Mouse (Mus musculus): ENCODE results near the gene Tmc8. TPM values are rescaled to one million over a fixed set of nuclear protein-coding genes. Genes with fewer than 3 reads are reported as not detected.

Tmc8 gene
- polyA plus RNA-seq, 1 experiment: 39.5 TPM

GRCm38 (mm10) chr11:117778851-117779433 lies 2.9 kb upstream of the Tmc8 start:
- no peaks in the 10 kb centered on the region; the same call in 1 of the 2 replicates for H3K27me3 ChIP-seq (ENCODE audit: control insufficient read depth)
- peak overlapping the region; percentile 79 for H3K4me3 ChIP-seq (replicated peaks)
- no peak for TF ChIP-seq TAL1 (IDR thresholded peaks at IDR 0.05; ENCODE audit: low read length)
- no peak for TF ChIP-seq GATA1 (IDR thresholded peaks at IDR 0.05; ENCODE audit: low read length)
- peaks cover 70% of the 10 kb centered on the region for H3K36me3 ChIP-seq (ENCODE audit: control insufficient read depth)
- H3K4me1 ChIP-seq (ENCODE audit: control insufficient read depth): peaks cover 78% of the 10 kb centered on the region
- H3K9me3 ChIP-seq (ENCODE audit: control insufficient read depth, low read length): no peaks in the 10 kb centered on the region

GRCm38 (mm10) chr11:117779434-117780198 lies 2.3 kb upstream of the Tmc8 start:
- Histone ChIP-seq H3K4me1 (ENCODE audit: control insufficient read depth) (peaks cover 81% of the 10 kb centered on the region), H3K27me3 (ENCODE audit: control insufficient read depth) (no peaks in the 10 kb centered on the region; the same call in 1 of the 2 replicates), H3K9me3 (ENCODE audit: control insufficient read depth, low read length) (no peaks in the 10 kb centered on the region), H3K4me3 (replicated peaks) (peak overlapping the region; percentile 79), H3K36me3 (ENCODE audit: control insufficient read depth) (peaks cover 70% of the 10 kb centered on the region)
- TF ChIP-seq GATA1 (IDR thresholded peaks at IDR 0.05; ENCODE audit: low read length): no peak
- TF ChIP-seq TAL1 (IDR thresholded peaks at IDR 0.05; ENCODE audit: low read length): no peak

- Histone ChIP-seq H3K9me3 (ENCODE audit: control insufficient read depth, low read length) (no peaks in the 10 kb centered on the region), H3K4me1 (ENCODE audit: control insufficient read depth) (peaks cover 84% of the 10 kb centered on the region), H3K36me3 (ENCODE audit: control insufficient read depth) (peaks cover 70% of the 10 kb centered on the region), H3K4me3 (replicated peaks) (peak overlapping the region; percentile 79), H3K27me3 (ENCODE audit: control insufficient read depth) (no peaks in the 10 kb centered on the region; the same call in 1 of the 2 replicates)
- TF ChIP-seq GATA1 (IDR thresholded peaks at IDR 0.05; ENCODE audit: low read length) (no peak), TAL1 (IDR thresholded peaks at IDR 0.05; ENCODE audit: low read length) (no peak)
These were observed 1.7 kb upstream of the Tmc8 start for GRCm38 (mm10) chr11:117780199-117780515.

GRCm38 (mm10) chr11:117780582-117781111 lies 1.2 kb upstream of the Tmc8 start:
- H3K36me3 ChIP-seq (ENCODE audit: control insufficient read depth): peaks cover 70% of the 10 kb centered on the region
- no peaks in the 10 kb centered on the region; the same call in 1 of the 2 replicates for H3K27me3 ChIP-seq (ENCODE audit: control insufficient read depth)
- peak overlapping the region; percentile 79 for H3K4me3 ChIP-seq (replicated peaks)
- peaks cover 85% of the 10 kb centered on the region for H3K4me1 ChIP-seq (ENCODE audit: control insufficient read depth)
- TF ChIP-seq TAL1 (IDR thresholded peaks at IDR 0.05; ENCODE audit: low read length): peak; percentile 75
- peak; percentile 88 for TF ChIP-seq GATA1 (IDR thresholded peaks at IDR 0.05; ENCODE audit: low read length)
- no peaks in the 10 kb centered on the region for H3K9me3 ChIP-seq (ENCODE audit: control insufficient read depth, low read length)

GRCm38 (mm10) chr11:117781199-117781821 lies 566 bp upstream of the Tmc8 start:
- peak overlapping the region; percentile 79 for H3K4me3 ChIP-seq (replicated peaks)
- H3K4me1 ChIP-seq (ENCODE audit: control insufficient read depth): peaks cover 83% of the 10 kb centered on the region
- H3K36me3 ChIP-seq (ENCODE audit: control insufficient read depth): peaks cover 70% of the 10 kb centered on the region
- H3K9me3 ChIP-seq (ENCODE audit: control insufficient read depth, low read length): no peaks in the 10 kb centered on the region
- H3K27me3 ChIP-seq (ENCODE audit: control insufficient read depth): no peaks in the 10 kb centered on the region; the same call in 1 of the 2 replicates
- no peak for TF ChIP-seq TAL1 (IDR thresholded peaks at IDR 0.05; ENCODE audit: low read length)
- no peak for TF ChIP-seq GATA1 (IDR thresholded peaks at IDR 0.05; ENCODE audit: low read length)

GRCm38 (mm10) chr11:117782705-117783034 lies 794 bp downstream of the Tmc8 start:
- TF ChIP-seq TAL1 (IDR thresholded peaks at IDR 0.05; ENCODE audit: low read length): no peak
- no peak for TF ChIP-seq GATA1 (IDR thresholded peaks at IDR 0.05; ENCODE audit: low read length)
- peak overlapping the region; percentile 79 for H3K4me3 ChIP-seq (replicated peaks)
- H3K36me3 ChIP-seq (ENCODE audit: control insufficient read depth): peaks cover 70% of the 10 kb centered on the region
- peaks cover 83% of the 10 kb centered on the region for H3K4me1 ChIP-seq (ENCODE audit: control insufficient read depth)
- no peaks in the 10 kb centered on the region; the same call in 1 of the 2 replicates for H3K27me3 ChIP-seq (ENCODE audit: control insufficient read depth)
- no peaks in the 10 kb centered on the region for H3K9me3 ChIP-seq (ENCODE audit: control insufficient read depth, low read length)

GRCm38 (mm10) chr11:117783089-117783488 lies 1.2 kb downstream of the Tmc8 start:
- no peaks in the 10 kb centered on the region for H3K9me3 ChIP-seq (ENCODE audit: control insufficient read depth, low read length)
- H3K4me1 ChIP-seq (ENCODE audit: control insufficient read depth): peaks cover 78% of the 10 kb centered on the region
- no peaks in the 10 kb centered on the region; the same call in 1 of the 2 replicates for H3K27me3 ChIP-seq (ENCODE audit: control insufficient read depth)
- TF ChIP-seq GATA1 (IDR thresholded peaks at IDR 0.05; ENCODE audit: low read length) (no peak), TAL1 (IDR thresholded peaks at IDR 0.05; ENCODE audit: low read length) (no peak)
- peaks cover 70% of the 10 kb centered on the region for H3K36me3 ChIP-seq (ENCODE audit: control insufficient read depth)
- peak overlapping the region; percentile 79 for H3K4me3 ChIP-seq (replicated peaks)

- peaks cover 70% of the 10 kb centered on the region for H3K36me3 ChIP-seq (ENCODE audit: control insufficient read depth)
- TF ChIP-seq GATA1 (IDR thresholded peaks at IDR 0.05; ENCODE audit: low read length): no peak
- TF ChIP-seq TAL1 (IDR thresholded peaks at IDR 0.05; ENCODE audit: low read length): no peak
- no peaks in the 10 kb centered on the region; the same call in 1 of the 2 replicates for H3K27me3 ChIP-seq (ENCODE audit: control insufficient read depth)
- H3K4me1 ChIP-seq (ENCODE audit: control insufficient read depth): peaks cover 76% of the 10 kb centered on the region
- no peaks in the 10 kb centered on the region for H3K9me3 ChIP-seq (ENCODE audit: control insufficient read depth, low read length)
- H3K4me3 ChIP-seq (replicated peaks): peak overlapping the region; percentile 79
These were observed 1.9 kb downstream of the Tmc8 start for GRCm38 (mm10) chr11:117783683-117784309.

Data from erythroblast, embryonic 14.5 days (primary cell).